Mouse (Mus musculus) MEL (cell line): Measurements from ENCODE around the gene Tango2. TPM values are rescaled to one million over a fixed set of nuclear protein-coding genes. Genes with fewer than 3 reads are reported as not detected.

Experiments
- DNase-seq: peaks from one replicate; pipeline ENCODE4 v3.0.0; 2011; ENCODE audit warnings: low read depth, low spot score
- H3K27ac ChIP-seq: 2 replicates; pipeline ENCODE4 v1.5.1; 2012; ENCODE audit warnings: low read depth, mild to moderate bottlenecking, control low read depth, low read length, moderate library complexity; ENCODE audit not compliant: control insufficient read depth
- H3K27me3 ChIP-seq, 2 experiments: fragments of 150-350 bp in 1 of 2; sonication (generic) in 1 of 2; 2 replicates each; pipeline ENCODE4 v1.6.1; 2012; ENCODE audit warnings: low read length in 2 of 2, mild to moderate bottlenecking in 2 of 2, improper control_type of control experiment in 1 of 2, moderate library complexity in 1 of 2; ENCODE audit not compliant: insufficient read depth in 2 of 2, control insufficient read depth in 1 of 2
- H3K36me3 ChIP-seq, 2 experiments: 2 replicates each; pipeline ENCODE4 v1.6.1; 2012 to 2014; ENCODE audit warnings: low read length in 2 of 2, improper control_type of control experiment in 1 of 2, inconsistent platforms in 1 of 2, mild to moderate bottlenecking in 1 of 2; ENCODE audit not compliant: insufficient read depth in 2 of 2, control insufficient read depth in 1 of 2
- H3K4me1 ChIP-seq, 2 experiments: fragments of 150-350 bp in 1 of 2; sonication (generic) in 1 of 2; 2 replicates each; pipeline ENCODE4 v1.6.1; 2012; ENCODE audit warnings: low read length in 2 of 2, improper control_type of control experiment in 1 of 2, mild to moderate bottlenecking in 1 of 2; ENCODE audit not compliant: insufficient read depth in 2 of 2, control insufficient read depth in 1 of 2
- H3K4me3 ChIP-seq, 2 experiments: fragments of 150-350 bp in 1 of 2; sonication (generic) in 1 of 2; 2 replicates each; pipeline ENCODE4 v1.5.1; 2012; ENCODE audit warnings: low read depth in 2 of 2, low read length in 2 of 2, mild to moderate bottlenecking in 2 of 2, moderate library complexity in 2 of 2, control low read depth in 1 of 2, improper control_type of control experiment in 1 of 2; ENCODE audit not compliant: control insufficient read depth in 1 of 2, insufficient read depth in 1 of 2
- H3K79me2 ChIP-seq: 2 replicates; pipeline ENCODE4 v1.6.1; 2012; ENCODE audit warnings: mild to moderate bottlenecking, low read length, moderate library complexity; ENCODE audit not compliant: control insufficient read depth, poor library complexity, insufficient read depth
- H3K9ac ChIP-seq: 2 replicates; pipeline ENCODE4 v1.6.1; 2012; ENCODE audit warnings: low read depth, mild to moderate bottlenecking, control low read depth, low read length, moderate library complexity; ENCODE audit not compliant: control insufficient read depth, poor library complexity, severe bottlenecking
- H3K9me3 ChIP-seq: fragments of 150-350 bp; sonication (generic); replicated peaks from 2 replicates; pipeline ENCODE4 v1.6.1; 2012; ENCODE audit warnings: mild to moderate bottlenecking, low read length, improper control_type of control experiment, moderate library complexity; ENCODE audit not compliant: insufficient read depth
- BHLHE40 ChIP-seq: IDR thresholded peaks from 2 replicates; pipeline ENCODE4 v1.6.1; 2012; ENCODE audit warnings: low read depth, mild to moderate bottlenecking, inconsistent platforms, low read length, improper control_type of control experiment, borderline replicate concordance
- CHD1 ChIP-seq: IDR thresholded peaks from 2 replicates; pipeline ENCODE4 v1.6.1; 2012; ENCODE audit warnings: low read depth, mild to moderate bottlenecking, inconsistent platforms, low read length, improper control_type of control experiment
- CHD2 ChIP-seq: IDR thresholded peaks from 2 replicates; pipeline ENCODE4 v1.6.1; 2011; ENCODE audit warnings: low read length, improper control_type of control experiment
- ELF1 ChIP-seq: IDR thresholded peaks from 2 replicates; pipeline ENCODE4 v1.6.1; 2014; ENCODE audit warnings: low read depth, mild to moderate bottlenecking, inconsistent platforms, low read length, improper control_type of control experiment, moderate library complexity
- EP300 ChIP-seq, 2 experiments: IDR thresholded peaks; 2 replicates each; pipeline ENCODE4 v1.6.1; 2011; ENCODE audit warnings: improper control_type of control experiment in 2 of 2, low read length in 2 of 2, low read depth in 1 of 2, mild to moderate bottlenecking in 1 of 2
- ETS1 ChIP-seq: IDR thresholded peaks from 2 replicates; pipeline ENCODE4 v1.6.1; 2012; ENCODE audit warnings: low read depth, mild to moderate bottlenecking, inconsistent platforms, low read length, improper control_type of control experiment, moderate library complexity
- GABPA ChIP-seq: IDR thresholded peaks from 2 replicates; pipeline ENCODE4 v1.6.1; 2012; ENCODE audit warnings: low read depth, mild to moderate bottlenecking, inconsistent platforms, low read length, improper control_type of control experiment, moderate library complexity
- HCFC1 ChIP-seq: IDR thresholded peaks from 2 replicates; pipeline ENCODE4 v1.6.1; 2012; ENCODE audit warnings: low read depth, mild to moderate bottlenecking, inconsistent platforms, low read length, improper control_type of control experiment, moderate library complexity
- JUND ChIP-seq: IDR thresholded peaks from 2 replicates; pipeline ENCODE4 v1.6.1; 2011; ENCODE audit warnings: low read depth, mild to moderate bottlenecking, improper control_type of control experiment, low read length
- KAT2A ChIP-seq: conservative IDR thresholded peaks from 2 replicates; pipeline ENCODE4 v1.6.1; 2012; ENCODE audit warnings: low read depth, low read length, improper control_type of control experiment, inconsistent platforms
- MAFK ChIP-seq: IDR thresholded peaks from 2 replicates; pipeline ENCODE4 v1.6.1; 2011; ENCODE audit warnings: low read depth, mild to moderate bottlenecking, low read length, improper control_type of control experiment, borderline replicate concordance
- MAX ChIP-seq: IDR thresholded peaks from 2 replicates; pipeline ENCODE4 v1.6.1; 2011; ENCODE audit warnings: low read length, improper control_type of control experiment
- MAZ ChIP-seq: IDR thresholded peaks from 2 replicates; pipeline ENCODE4 v1.6.1; 2012; ENCODE audit warnings: low read depth, mild to moderate bottlenecking, inconsistent platforms, low read length, improper control_type of control experiment
- MEF2A ChIP-seq: IDR thresholded peaks from 2 replicates; pipeline ENCODE4 v1.6.1; 2014; ENCODE audit warnings: low read depth, mild to moderate bottlenecking, inconsistent platforms, low read length, improper control_type of control experiment; ENCODE audit not compliant: poor library complexity, insufficient replicate concordance, severe bottlenecking; ENCODE audit errors: extremely low read depth
- MXI1 ChIP-seq: IDR thresholded peaks from 2 replicates; pipeline ENCODE4 v1.6.1; 2011; ENCODE audit warnings: mild to moderate bottlenecking, low read depth, low read length, improper control_type of control experiment
- MYB ChIP-seq: IDR thresholded peaks from 2 replicates; pipeline ENCODE4 v1.6.1; 2011; ENCODE audit warnings: mild to moderate bottlenecking, low read depth, low read length, improper control_type of control experiment
- MYC ChIP-seq: IDR thresholded peaks from 2 replicates; pipeline ENCODE4 v1.6.1; 2011; ENCODE audit warnings: low read depth, mild to moderate bottlenecking, low read length, improper control_type of control experiment, moderate library complexity
- NELFE ChIP-seq: IDR thresholded peaks from 2 replicates; pipeline ENCODE4 v1.6.1; 2011; ENCODE audit warnings: low read depth, low read length, improper control_type of control experiment
- NRF1 ChIP-seq: IDR thresholded peaks from 2 replicates; pipeline ENCODE4 v1.6.1; 2014; ENCODE audit warnings: low read depth, mild to moderate bottlenecking, inconsistent platforms, low read length, improper control_type of control experiment, moderate library complexity; ENCODE audit not compliant: poor library complexity, insufficient read depth, severe bottlenecking
- POLR2A ChIP-seq, 2 experiments: IDR thresholded peaks; 2 replicates each; pipeline ENCODE4 v1.6.1; 2011 to 2012; ENCODE audit warnings: low read length in 2 of 2, mild to moderate bottlenecking in 2 of 2, control low read depth in 1 of 2, improper control_type of control experiment in 1 of 2, low read depth in 1 of 2, moderate library complexity in 1 of 2; ENCODE audit not compliant: control insufficient read depth in 1 of 2, insufficient read depth in 1 of 2, poor library complexity in 1 of 2
- POLR2AphosphoS5 ChIP-seq: IDR thresholded peaks from 2 replicates; pipeline ENCODE4 v1.6.1; 2012; ENCODE audit warnings: low read depth, borderline replicate concordance, mild to moderate bottlenecking, inconsistent platforms, low read length, moderate library complexity, mixed read lengths
- RAD21 ChIP-seq: IDR thresholded peaks from 2 replicates; pipeline ENCODE4 v1.6.1; 2011; ENCODE audit warnings: mild to moderate bottlenecking, low read depth, low read length, improper control_type of control experiment
- RCOR1 ChIP-seq: IDR thresholded peaks from 2 replicates; pipeline ENCODE4 v1.6.1; 2012; ENCODE audit warnings: low read depth, mild to moderate bottlenecking, inconsistent platforms, low read length, improper control_type of control experiment
- TBP ChIP-seq: IDR thresholded peaks from 2 replicates; pipeline ENCODE4 v1.8.0; 2011; ENCODE audit warnings: low read depth, low read length, improper control_type of control experiment
- TCF12 ChIP-seq: IDR thresholded peaks from 2 replicates; pipeline ENCODE4 v1.6.1; 2014; ENCODE audit warnings: low read depth, mild to moderate bottlenecking, inconsistent platforms, low read length, improper control_type of control experiment, moderate library complexity
- USF2 ChIP-seq, 2 experiments: IDR thresholded peaks; 2 replicates each; pipeline ENCODE4 v1.6.1; 2011 to 2012; ENCODE audit warnings: improper control_type of control experiment in 2 of 2, low read length in 2 of 2, borderline replicate concordance in 1 of 2, inconsistent platforms in 1 of 2, low read depth in 1 of 2, mild to moderate bottlenecking in 1 of 2; ENCODE audit not compliant: insufficient read depth in 1 of 2
- ZC3H11A ChIP-seq: IDR thresholded peaks from 2 replicates; pipeline ENCODE4 v1.6.1; 2012; ENCODE audit warnings: low read depth, mild to moderate bottlenecking, inconsistent platforms, low read length, improper control_type of control experiment
- ZKSCAN1 ChIP-seq: IDR thresholded peaks from 2 replicates; pipeline ENCODE4 v1.6.1; 2012; ENCODE audit warnings: low read depth, mild to moderate bottlenecking, inconsistent platforms, low read length, improper control_type of control experiment, moderate library complexity
- polyA plus RNA-seq, 2 experiments: library from polyadenylated mRNA; stranded (reverse) in 1 of 2; unstranded in 1 of 2; fragments of >175 nt in 1 of 2; fragments of >200 nt in 1 of 2; gene quantifications; 2 replicates each; pipeline versions ENCODE4 v1.2.1 to v1.2.4; 2012; ENCODE audit warnings: low replicate concordance in 2 of 2, low read depth in 1 of 2; ENCODE audit not compliant: insufficient read length in 2 of 2, insufficient read depth in 1 of 2, missing spikeins in 1 of 2
- total RNA-seq: library from RNA; depleted of rRNA; stranded (reverse); fragments of 300-350 nt; gene quantifications from 2 replicates; pipeline ENCODE4 v1.2.3, GENCODE M21; 2012

The Tango2 gene
- total and polyA plus RNA-seq, 3 experiments, result 55.9 to 98.3 TPM; not detected in 1

GRCm38 (mm10) chr16:18384211-18384610 is 36.3 kb upstream of the Tango2 start:
- Histone ChIP-seq H3K79me2 (no peaks in the 10 kb centered on the region), H3K36me3 (peaks cover 0 to 25% of the 10 kb centered on the region in 2 experiments; a peak in 2 of 4 replicates), H3K27ac (no peak overlapping the region), H3K9me3 (no peaks in the 10 kb centered on the region), H3K9ac (no peak overlapping the region), H3K4me3 (no peak overlapping the region), H3K4me1 (peaks cover 13 to 28% of the 10 kb centered on the region in 2 experiments), H3K27me3 (no peaks in the 10 kb centered on the region)
- no peak for DNase-seq
- TF ChIP-seq GABPA (no peak), NELFE (no peak), MYC (no peak), MAX (no peak), POLR2AphosphoS5 (no peak), JUND (no peak), MEF2A (no peak), TCF12 (no peak), BHLHE40 (no peak), ETS1 (no peak), POLR2A (IDR thresholded peaks at IDR 0.05; ENCODE audit: control insufficient read depth in 1 of 2, insufficient read depth in 1 of 2, low read depth in 1 of 2, low read length in 2 of 2, poor library complexity in 1 of 2) (no peak), MAZ (no peak), ZC3H11A (no peak), RAD21 (no peak), EP300 (IDR thresholded peaks at IDR 0.05; ENCODE audit: low read depth in 1 of 2, low read length in 2 of 2) (no peak), RCOR1 (no peak), KAT2A (no peak), ZKSCAN1 (no peak), CHD1 (no peak), TBP (no peak)

- Histone ChIP-seq H3K27me3 (no peaks in the 10 kb centered on the region), H3K9ac (no peak overlapping the region), H3K9me3 (no peaks in the 10 kb centered on the region), H3K36me3 (peaks cover 0 to 23% of the 10 kb centered on the region in 2 experiments; a peak in 2 of 4 replicates), H3K4me3 (no peak overlapping the region), H3K79me2 (no peaks in the 10 kb centered on the region), H3K27ac (no peak overlapping the region), H3K4me1 (peaks cover 13 to 24% of the 10 kb centered on the region in 2 experiments)
- DNase-seq, result no peak
- TF ChIP-seq RCOR1 (no peak), ZC3H11A (no peak), CHD2 (no peak), MXI1 (no peak), JUND (no peak), MAFK (no peak), ETS1 (no peak), TCF12 (no peak), NRF1 (no peak), USF2 (IDR thresholded peaks at IDR 0.05; ENCODE audit: borderline replicate concordance in 1 of 2, insufficient read depth in 1 of 2, low read depth in 1 of 2, low read length in 2 of 2) (no peak), ELF1 (no peak), HCFC1 (no peak), MYB (no peak)
Observed at GRCm38 (mm10) chr16:18383756-18384155, 35.9 kb upstream of the Tango2 start.
